Mouse (Mus musculus) left cerebral cortex, postnatal 4 days (tissue): ENCODE measurements at regions not wholly inside any gene's neighbourhood (a gene's known extent, or its start where the extent isn't known, plus 50 kb on each side); places are given as distances from the start of the nearest gene placed in this dataset.

ENCODE experiments used
- DNase-seq: peaks from one replicate; pipeline ENCODE4 v3.0.0-alpha.2; 2022
- intact Hi-C: fragments of 180-260 bp; cut with DNase I; formaldehyde crosslinking; loops from one replicate; pipeline ENCODE4 v1.15.1; 2025

- DNase-seq: no peak
- intact Hi-C loops: no loop called here
Observed at GRCm38 (mm10) chr15:62511461-62511860, 1333.5 kb downstream of the Gsdmc2 start.

GRCm38 (mm10) chr15:62503866-62504265 is 1341.1 kb downstream of the Gsdmc2 start:
- peak; percentile 18 for DNase-seq
- intact Hi-C loops: no loop called here

- intact Hi-C loops: no loop called here
- no peak for DNase-seq
Observed at GRCm38 (mm10) chr15:62500966-62501365, 1344.0 kb downstream of the Gsdmc2 start.

GRCm38 (mm10) chr15:62500522-62500921 is 1344.5 kb downstream of the Gsdmc2 start:
- intact Hi-C loops: no loop called here
- no peak for DNase-seq

GRCm38 (mm10) chr15:62496193-62496592 is 1348.8 kb downstream of the Gsdmc2 start:
- peak; percentile 52 for DNase-seq
- intact Hi-C loops: no loop called here

GRCm38 (mm10) chr15:62492350-62492749 is 1352.6 kb downstream of the Gsdmc2 start:
- no peak for DNase-seq
- intact Hi-C loops: no loop called here

GRCm38 (mm10) chr15:62490548-62490947 is 1354.4 kb downstream of the Gsdmc2 start:
- DNase-seq: no peak
- intact Hi-C loops: no loop called here

- intact Hi-C loops: no loop called here
- DNase-seq: no peak
Observed at GRCm38 (mm10) chr15:62486540-62486939, 1358.4 kb downstream of the Gsdmc2 start.

GRCm38 (mm10) chr15:62484350-62484749 is 1360.6 kb downstream of the Gsdmc2 start:
- intact Hi-C loops: no loop called here

GRCm38 (mm10) chr15:62483534-62483933 is 1361.4 kb downstream of the Gsdmc2 start:
- intact Hi-C loops: no loop called here
- no peak for DNase-seq

More at GRCm38 (mm10) chr15:62484350-62484749, 1360.6 kb downstream of the Gsdmc2 start:
- no peak for DNase-seq

GRCm38 (mm10) chr15:62482357-62482756 is 1362.6 kb downstream of the Gsdmc2 start:
- no peak for DNase-seq
- intact Hi-C loops: no loop called here

GRCm38 (mm10) chr15:62477779-62478178 is 1367.2 kb downstream of the Gsdmc2 start:
- intact Hi-C loops: no loop called here
- no peak for DNase-seq

GRCm38 (mm10) chr15:62476452-62476851 is 1368.5 kb downstream of the Gsdmc2 start:
- DNase-seq: no peak
- intact Hi-C loops: no loop called here

- no peak for DNase-seq
- intact Hi-C loops: no loop called here
Observed at GRCm38 (mm10) chr15:62470683-62471331, 1374.2 kb downstream of the Gsdmc2 start.

GRCm38 (mm10) chr15:62468076-62468475 is 1376.9 kb downstream of the Gsdmc2 start:
- intact Hi-C loops: no loop called here
- no peak for DNase-seq

- intact Hi-C loops: no loop called here
- no peak for DNase-seq
Observed at GRCm38 (mm10) chr15:62466856-62467255, 1378.1 kb downstream of the Gsdmc2 start.

- DNase-seq: no peak
- intact Hi-C loops: no loop called here
Observed at GRCm38 (mm10) chr15:62465026-62465839, 1379.7 kb downstream of the Gsdmc2 start.

- intact Hi-C loops: no loop called here
- DNase-seq: peak; percentile 90
Observed at GRCm38 (mm10) chr15:62462698-62463097, 1382.3 kb downstream of the Gsdmc2 start.

GRCm38 (mm10) chr15:62461398-62462051 is 1383.5 kb downstream of the Gsdmc2 start:
- intact Hi-C loops: no loop called here
- no peak for DNase-seq

GRCm38 (mm10) chr15:62460724-62461123 is 1384.3 kb downstream of the Gsdmc2 start:
- intact Hi-C loops: no loop called here
- no peak for DNase-seq

- intact Hi-C loops: no loop called here
- no peak for DNase-seq
Observed at GRCm38 (mm10) chr15:62460026-62460607, 1384.9 kb downstream of the Gsdmc2 start.
